Mouse (Mus musculus) MEL (cell line): ENCODE data around the gene Phtf2.

Experiments
- CHD2 ChIP-seq: IDR thresholded peaks from 2 replicates; pipeline ENCODE4 v1.6.1; 2011; ENCODE audit warnings: low read length, improper control_type of control experiment
- CTCF ChIP-seq, 3 experiments: IDR thresholded peaks in 2 of 3; conservative IDR thresholded peaks in 1 of 3; 2 replicates each; pipeline ENCODE4 v1.5.1; 2011 to 2012; ENCODE audit warnings: low read length in 3 of 3, low read depth in 2 of 3, mild to moderate bottlenecking in 2 of 3, improper control_type of control experiment in 1 of 3, inconsistent platforms in 1 of 3, mixed read lengths in 1 of 3, moderate library complexity in 1 of 3; ENCODE audit not compliant: control insufficient read depth in 1 of 3, insufficient read depth in 1 of 3, poor library complexity in 1 of 3, severe bottlenecking in 1 of 3
- HCFC1 ChIP-seq: IDR thresholded peaks from 2 replicates; pipeline ENCODE4 v1.6.1; 2012; ENCODE audit warnings: low read depth, mild to moderate bottlenecking, inconsistent platforms, low read length, improper control_type of control experiment, moderate library complexity
- POLR2A ChIP-seq, 2 experiments: IDR thresholded peaks; 2 replicates each; pipeline ENCODE4 v1.6.1; 2011 to 2012; ENCODE audit warnings: low read length in 2 of 2, mild to moderate bottlenecking in 2 of 2, control low read depth in 1 of 2, improper control_type of control experiment in 1 of 2, low read depth in 1 of 2, moderate library complexity in 1 of 2; ENCODE audit not compliant: control insufficient read depth in 1 of 2, insufficient read depth in 1 of 2, poor library complexity in 1 of 2
- RCOR1 ChIP-seq: IDR thresholded peaks from 2 replicates; pipeline ENCODE4 v1.6.1; 2012; ENCODE audit warnings: low read depth, mild to moderate bottlenecking, inconsistent platforms, low read length, improper control_type of control experiment
- USF2 ChIP-seq, 2 experiments: IDR thresholded peaks; 2 replicates each; pipeline ENCODE4 v1.6.1; 2011 to 2012; ENCODE audit warnings: improper control_type of control experiment in 2 of 2, low read length in 2 of 2, borderline replicate concordance in 1 of 2, inconsistent platforms in 1 of 2, low read depth in 1 of 2, mild to moderate bottlenecking in 1 of 2; ENCODE audit not compliant: insufficient read depth in 1 of 2
- ZNF384 ChIP-seq: IDR thresholded peaks from 2 replicates; pipeline ENCODE4 v1.6.1; 2012; ENCODE audit warnings: low read depth, mild to moderate bottlenecking, inconsistent platforms, low read length, improper control_type of control experiment

DNA sequence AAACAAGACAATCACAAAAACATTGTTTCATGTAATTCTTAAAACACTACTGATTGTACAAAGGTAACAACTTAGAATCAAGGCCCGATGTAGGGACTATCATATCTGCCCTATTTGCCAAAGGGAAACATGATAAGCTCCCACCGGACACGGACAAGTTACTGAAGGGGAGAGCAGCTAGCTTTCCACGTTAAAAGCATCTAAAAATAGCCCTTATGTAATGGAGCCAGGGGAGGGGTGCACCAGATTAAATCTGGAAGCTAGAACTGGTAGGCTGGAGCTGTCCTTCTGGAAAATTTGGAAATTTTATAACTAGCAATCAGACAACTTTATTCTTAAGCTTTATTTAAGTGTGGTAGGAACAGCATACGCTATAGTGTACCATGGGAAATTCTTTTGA lies 122.2 kb downstream of the Phtf2 start:
- TF ChIP-seq POLR2A (IDR thresholded peaks at IDR 0.05; ENCODE audit: control insufficient read depth in 1 of 2, insufficient read depth in 1 of 2, low read depth in 1 of 2, low read length in 2 of 2, poor library complexity in 1 of 2) (no peak), USF2 (IDR thresholded peaks at IDR 0.05; ENCODE audit: borderline replicate concordance in 1 of 2, insufficient read depth in 1 of 2, low read depth in 1 of 2, low read length in 2 of 2) (no peak), CTCF (IDR thresholded peaks at IDR 0.05 in 2 of 3, conservative IDR thresholded peaks at IDR 0.05 in 1 of 3; ENCODE audit: control insufficient read depth in 1 of 3, insufficient read depth in 1 of 3, low read depth in 2 of 3, low read length in 3 of 3, poor library complexity in 1 of 3, severe bottlenecking in 1 of 3) (no peak), ZNF384 (no peak), HCFC1 (no peak), RCOR1 (no peak), CHD2 (no peak)
